Mouse (Mus musculus): ENCODE measurements at regions not wholly inside any gene's neighbourhood (a gene's known extent, or its start where the extent isn't known, plus 50 kb on each side); places are given as distances from the start of the nearest gene placed in this dataset.

DNA sequence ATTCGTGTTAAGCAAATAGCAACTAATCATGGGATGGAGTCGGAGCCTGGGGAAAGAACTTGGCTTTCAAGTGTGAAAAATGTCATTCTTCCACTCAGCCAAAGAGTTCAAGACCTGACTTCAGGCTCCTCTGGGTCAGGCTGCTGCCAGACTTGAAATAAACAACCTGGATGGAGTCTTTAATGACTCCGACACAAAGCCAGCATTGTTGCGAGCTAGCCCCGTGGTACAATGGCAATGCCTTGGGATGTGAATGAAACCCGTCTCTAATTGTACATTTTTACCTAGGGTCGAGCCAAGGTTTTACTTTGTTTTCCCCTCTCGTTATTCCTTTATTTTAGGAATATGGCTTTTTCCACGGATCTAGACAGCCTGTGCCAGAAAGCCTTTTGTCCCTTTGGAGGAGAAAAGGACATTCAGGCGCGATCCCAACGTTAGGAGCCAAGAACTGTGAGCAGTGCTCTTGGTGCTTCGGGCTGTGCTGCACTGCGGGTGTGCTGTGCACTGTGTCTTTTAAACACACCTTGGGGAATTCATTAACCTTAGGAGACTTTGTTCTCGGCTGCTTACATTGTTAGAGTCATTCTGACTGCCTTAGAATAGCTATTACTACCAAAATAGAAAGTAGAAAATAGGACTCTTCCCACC is 398.1 kb downstream of the Cd83 start:
- no peak for TF ChIP-seq CTCF (IDR thresholded peaks at IDR 0.05; ENCODE audit: borderline replicate concordance, insufficient read depth, low read depth, low read length)
- no peak for TF ChIP-seq POLR2A (IDR thresholded peaks at IDR 0.05; ENCODE audit: borderline replicate concordance, insufficient read depth, low read length)

Data from cerebellum, adult 2 months (tissue).